Mouse (Mus musculus) lung, postnatal 0 days (tissue): ENCODE measurements around the gene March4.

Source experiments
- CTCF ChIP-seq: IDR thresholded peaks from 2 replicates; pipeline ENCODE4 v1.5.1; 2016; ENCODE audit warnings: antibody characterized with exemption, mild to moderate bottlenecking
- EP300 ChIP-seq: IDR thresholded peaks from 2 replicates; pipeline ENCODE4 v1.6.1; 2016; ENCODE audit warnings: antibody characterized with exemption, mild to moderate bottlenecking, control low read depth

DNA sequence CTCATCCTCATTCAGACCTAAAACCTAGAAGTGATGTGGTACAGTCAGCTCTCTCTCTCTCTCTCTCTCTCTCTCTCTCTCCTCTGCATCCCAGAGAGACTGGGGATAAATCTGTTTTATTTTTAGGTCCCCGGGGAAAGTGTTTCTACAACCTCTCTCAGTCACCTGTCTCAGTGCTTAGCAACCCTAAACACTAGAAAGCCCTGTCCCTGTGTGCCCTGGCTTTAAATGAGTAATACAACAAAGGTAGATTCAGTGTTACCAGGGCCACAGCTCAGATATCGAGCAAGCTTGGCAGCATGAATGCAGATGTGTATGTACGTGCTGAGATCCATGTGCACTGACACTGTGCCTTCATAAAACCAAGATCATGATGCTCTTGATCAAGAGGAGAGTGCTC is 43.3 kb downstream of the March4 start:
- no peak for TF ChIP-seq CTCF
- no peak for TF ChIP-seq EP300
